Mouse (Mus musculus): ENCODE measurements around the gene Clec12b. TPM values are rescaled to one million over a fixed set of nuclear protein-coding genes. Genes with fewer than 3 reads are reported as not detected.
A peak's percentile ranks its signal among the peaks of the same experiment; 100 is the strongest.
"Not testable (repeated sequence)": the region's sequence is repeated elsewhere in the genome, so short reads cannot be mapped to it uniquely, and the experiment has no call there.

Gene Clec12b
- polyA plus RNA-seq, 1 experiment from 2014 or later, result 0.98 TPM

GRCm38 (mm10) chr6:129356430-129356829, 29.2 kb downstream of the Clec12b start:
- no peaks in the 10 kb centered on the region for H3K36me3 ChIP-seq (ENCODE audit: control insufficient read depth, insufficient read depth, low read length)
- no peak for ATAC-seq
- H3K27ac ChIP-seq (ENCODE audit: low read depth, low read length), result no peak overlapping the region
- H3K9me3 ChIP-seq (ENCODE audit: control insufficient read depth, low read length), result no peaks in the 10 kb centered on the region
- no peak overlapping the region for H3K4me2 ChIP-seq (ENCODE audit: low read length)
- no peak overlapping the region for H3K9ac ChIP-seq (ENCODE audit: low read depth, low read length)
- no peaks in the 10 kb centered on the region for H3K4me1 ChIP-seq (ENCODE audit: control insufficient read depth, insufficient read depth, low read depth, low read length)
- no peaks in the 10 kb centered on the region for H3K27me3 ChIP-seq (replicated peaks; ENCODE audit: control insufficient read depth, insufficient read depth, low read length)
- no peak overlapping the region for H3K4me3 ChIP-seq (ENCODE audit: low read length)

GRCm38 (mm10) chr6:129355774-129356173, 29.9 kb downstream of the Clec12b start:
- H3K4me1 ChIP-seq (ENCODE audit: control insufficient read depth, insufficient read depth, low read depth, low read length), result no peaks in the 10 kb centered on the region
- no peak overlapping the region for H3K4me2 ChIP-seq (ENCODE audit: low read length)
- no peak for ATAC-seq
- H3K9me3 ChIP-seq (ENCODE audit: control insufficient read depth, low read length), result no peaks in the 10 kb centered on the region
- H3K27me3 ChIP-seq (replicated peaks; ENCODE audit: control insufficient read depth, insufficient read depth, low read length), result no peaks in the 10 kb centered on the region
- H3K9ac ChIP-seq (ENCODE audit: low read depth, low read length), result no peak overlapping the region
- H3K4me3 ChIP-seq (ENCODE audit: low read length), result no peak overlapping the region
- H3K36me3 ChIP-seq (ENCODE audit: control insufficient read depth, insufficient read depth, low read length), result no peaks in the 10 kb centered on the region
- no peak overlapping the region for H3K27ac ChIP-seq (ENCODE audit: low read depth, low read length)
- WGBS, result 97% methylated on average over 2 of the region's 2 CpGs

- no peaks in the 10 kb centered on the region; the same call in 1 of the 2 replicates for H3K9me3 ChIP-seq (ENCODE audit: control insufficient read depth, low read length)
- no peaks in the 10 kb centered on the region for H3K27me3 ChIP-seq (replicated peaks; ENCODE audit: control insufficient read depth, insufficient read depth, low read length)
- no peak overlapping the region for H3K9ac ChIP-seq (ENCODE audit: low read depth, low read length)
- ATAC-seq, result no peak
- H3K36me3 ChIP-seq (ENCODE audit: control insufficient read depth, insufficient read depth, low read length), result no peaks in the 10 kb centered on the region
- 92% methylated on average over 3 of the region's 3 CpGs for WGBS
- H3K4me2 ChIP-seq (ENCODE audit: low read length), result no peak overlapping the region
- no peak overlapping the region for H3K4me3 ChIP-seq (ENCODE audit: low read length)
- H3K27ac ChIP-seq (ENCODE audit: low read depth, low read length), result no peak overlapping the region
- H3K4me1 ChIP-seq (ENCODE audit: control insufficient read depth, insufficient read depth, low read depth, low read length), result no peaks in the 10 kb centered on the region
Observed at GRCm38 (mm10) chr6:129351091-129351490, 34.6 kb downstream of the Clec12b start.

DNA sequence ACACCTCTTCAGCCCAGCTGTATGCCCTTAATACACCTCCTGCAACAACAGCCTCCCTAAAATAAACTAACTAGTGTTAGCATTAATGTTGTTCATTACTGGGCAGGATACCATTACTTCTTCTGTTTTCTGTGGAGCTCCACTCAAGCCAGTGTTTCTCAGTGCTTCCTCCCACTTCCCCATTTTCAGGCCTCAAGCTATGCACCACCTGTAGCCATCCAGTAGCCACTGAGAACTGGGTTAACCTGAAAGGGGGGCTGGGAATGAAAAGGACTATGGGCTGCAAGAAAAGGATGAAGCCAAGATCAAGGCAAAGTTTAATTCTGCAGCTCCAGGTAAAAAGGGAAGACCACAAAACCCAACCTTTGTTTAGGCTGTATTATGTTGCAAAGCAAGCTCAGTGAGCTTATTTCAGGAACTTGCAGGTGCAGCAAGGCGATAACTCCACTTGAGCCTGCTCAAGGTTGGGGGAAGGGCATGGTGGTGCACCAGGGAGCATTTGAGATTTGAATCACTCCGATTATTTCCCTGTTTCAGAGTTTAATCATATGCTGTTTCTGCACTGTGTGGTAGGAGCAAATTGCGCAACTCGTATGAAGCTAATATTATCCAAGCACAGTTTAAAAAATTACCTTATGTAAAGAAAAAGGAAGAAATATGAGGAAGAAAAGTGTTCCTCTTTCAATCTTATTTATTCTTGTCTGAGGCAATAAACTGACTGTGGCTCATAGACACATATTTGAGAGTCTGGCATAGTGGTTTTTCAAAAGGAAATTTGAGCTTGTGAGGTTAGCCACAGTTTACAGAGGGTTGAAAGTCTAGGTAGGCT, 35.9 kb downstream of the Clec12b start:
- WGBS, result 54% methylated on average over 4 of the region's 4 CpGs
- H3K9ac ChIP-seq (ENCODE audit: low read depth, low read length), result no peak overlapping the region
- H3K27me3 ChIP-seq (replicated peaks; ENCODE audit: control insufficient read depth, insufficient read depth, low read length), result no peaks in the 10 kb centered on the region
- H3K36me3 ChIP-seq (ENCODE audit: control insufficient read depth, insufficient read depth, low read length), result no peaks in the 10 kb centered on the region
- ATAC-seq, result no peak
- no peak overlapping the region for H3K27ac ChIP-seq (ENCODE audit: low read depth, low read length)
- H3K4me3 ChIP-seq (ENCODE audit: low read length), result no peak overlapping the region
- no peaks in the 10 kb centered on the region; the same call in 1 of the 2 replicates for H3K9me3 ChIP-seq (ENCODE audit: control insufficient read depth, low read length)
- H3K4me1 ChIP-seq (ENCODE audit: control insufficient read depth, insufficient read depth, low read depth, low read length), result no peaks in the 10 kb centered on the region
- H3K4me2 ChIP-seq (ENCODE audit: low read length), result no peak overlapping the region

DNA sequence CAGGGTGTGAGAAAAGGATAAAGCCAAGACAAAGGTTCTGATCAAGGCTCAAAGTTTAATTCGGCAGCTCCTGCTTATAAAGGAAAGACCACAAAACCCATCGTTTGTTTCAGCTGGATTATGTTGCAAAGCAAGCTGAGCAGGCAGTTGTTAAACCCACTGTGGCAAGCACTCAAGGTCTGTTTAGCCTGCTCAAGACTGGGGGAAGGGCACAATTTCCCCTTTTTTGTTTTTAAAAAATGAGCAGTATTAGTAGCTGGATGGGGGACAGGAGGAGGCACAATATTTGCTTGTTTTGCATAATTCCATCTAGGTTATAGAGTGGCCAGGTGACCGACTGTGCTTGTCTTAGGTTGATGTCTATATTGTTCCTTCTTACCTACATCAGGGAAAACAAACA, 41.3 kb downstream of the Clec12b start:
- Histone ChIP-seq H3K9me3 (ENCODE audit: control insufficient read depth, low read length) (no peaks in the 10 kb centered on the region; the same call in 1 of the 2 replicates), H3K27me3 (replicated peaks; ENCODE audit: control insufficient read depth, insufficient read depth, low read length) (no peaks in the 10 kb centered on the region), H3K4me2 (ENCODE audit: low read length) (no peak overlapping the region), H3K27ac (ENCODE audit: low read depth, low read length) (no peak overlapping the region), H3K36me3 (ENCODE audit: control insufficient read depth, insufficient read depth, low read length) (no peaks in the 10 kb centered on the region), H3K9ac (ENCODE audit: low read depth, low read length) (no peak overlapping the region), H3K4me3 (ENCODE audit: low read length) (no peak overlapping the region), H3K4me1 (ENCODE audit: control insufficient read depth, insufficient read depth, low read depth, low read length) (no peaks in the 10 kb centered on the region)
- no peak for ATAC-seq
- WGBS, result 76% methylated on average over 3 of the region's 3 CpGs

- 94% methylated on average over 4 of the region's 4 CpGs for WGBS
- H3K9ac ChIP-seq (ENCODE audit: low read depth, low read length); H3K4me2 ChIP-seq (ENCODE audit: low read length); H3K4me3 ChIP-seq (ENCODE audit: low read length); H3K36me3 ChIP-seq (ENCODE audit: control insufficient read depth, insufficient read depth, low read length); H3K27me3 ChIP-seq (replicated peaks; ENCODE audit: control insufficient read depth, insufficient read depth, low read length); H3K9me3 ChIP-seq (ENCODE audit: control insufficient read depth, low read length); ATAC-seq; H3K4me1 ChIP-seq (ENCODE audit: control insufficient read depth, insufficient read depth, low read depth, low read length); H3K27ac ChIP-seq (ENCODE audit: low read depth, low read length): not testable (repeated sequence)
Observed at GRCm38 (mm10) chr6:129342391-129342790, 43.3 kb downstream of the Clec12b start, which contains the start of gene Clec12a. Gene Clec12a (plus strand): TSS chr6:129342691.

DNA sequence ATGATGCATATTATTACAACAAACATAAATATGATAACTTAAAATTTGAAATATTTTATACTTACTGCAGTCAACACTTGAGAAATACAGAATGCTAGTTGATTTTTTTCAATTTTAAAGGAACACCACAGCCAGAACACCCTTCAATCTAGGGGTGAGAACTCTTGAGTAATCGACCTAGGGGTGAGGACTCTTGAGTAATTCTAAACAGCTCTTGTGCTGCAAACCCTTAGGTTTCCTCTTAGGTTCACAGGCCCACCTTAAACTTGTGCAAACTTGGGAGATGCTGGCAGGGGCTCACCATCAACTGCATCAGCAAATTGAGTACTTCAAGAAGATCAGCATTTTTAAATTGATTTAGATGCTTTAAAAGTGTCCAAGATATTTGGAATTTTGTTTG, 47.9 kb downstream of the Clec12b start:
- Histone ChIP-seq H3K27ac (ENCODE audit: low read depth, low read length) (no peak overlapping the region), H3K9ac (ENCODE audit: low read depth, low read length) (no peak overlapping the region), H3K36me3 (ENCODE audit: control insufficient read depth, insufficient read depth, low read length) (no peaks in the 10 kb centered on the region), H3K4me2 (ENCODE audit: low read length) (no peak overlapping the region), H3K27me3 (replicated peaks; ENCODE audit: control insufficient read depth, insufficient read depth, low read length) (no peaks in the 10 kb centered on the region), H3K9me3 (ENCODE audit: control insufficient read depth, low read length) (no peaks in the 10 kb centered on the region), H3K4me1 (ENCODE audit: control insufficient read depth, insufficient read depth, low read depth, low read length) (no peaks in the 10 kb centered on the region), H3K4me3 (ENCODE audit: low read length) (no peak overlapping the region)
- ATAC-seq, result no peak
- WGBS, result 83% methylated on average over 1 of the region's 1 CpGs

DNA sequence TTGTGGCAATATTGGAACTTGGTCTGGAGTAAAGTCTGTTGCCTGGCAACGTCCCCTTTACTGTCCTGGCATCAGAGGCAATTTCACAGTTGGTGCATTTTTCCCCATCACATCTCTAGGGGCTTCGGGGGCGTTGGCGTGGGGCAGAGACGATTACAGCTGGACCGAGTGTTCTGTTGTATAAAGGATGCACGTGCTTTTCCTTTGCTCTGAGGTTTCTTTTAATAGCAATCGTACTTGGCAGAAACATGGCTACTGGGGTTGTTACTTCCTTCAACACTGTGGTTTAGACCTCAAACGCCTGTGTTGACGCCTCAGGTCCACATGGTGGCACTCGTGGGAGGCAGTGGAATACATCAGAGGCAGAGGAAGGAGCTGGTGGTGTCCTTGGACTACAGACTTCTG, 52.0 kb downstream of the Clec12b start:
- Histone ChIP-seq H3K27me3 (replicated peaks; ENCODE audit: control insufficient read depth, insufficient read depth, low read length) (no peaks in the 10 kb centered on the region), H3K4me3 (ENCODE audit: low read length) (peak overlapping the region; percentile 26; the same call in 1 of the 2 replicates), H3K9ac (ENCODE audit: low read depth, low read length) (no peak overlapping the region), H3K9me3 (ENCODE audit: control insufficient read depth, low read length) (no peaks in the 10 kb centered on the region), H3K4me2 (ENCODE audit: low read length) (peak overlapping the region; percentile 51), H3K4me1 (ENCODE audit: control insufficient read depth, insufficient read depth, low read depth, low read length) (no peaks in the 10 kb centered on the region), H3K27ac (ENCODE audit: low read depth, low read length) (0 out of 2 replicates have a peak overlapping the region, but pooled peaks have one; percentile 29), H3K36me3 (ENCODE audit: control insufficient read depth, insufficient read depth, low read length) (no peaks in the 10 kb centered on the region)
- ATAC-seq, result peak; percentile 95
- WGBS, result 29% methylated on average over 11 of the region's 11 CpGs

DNA sequence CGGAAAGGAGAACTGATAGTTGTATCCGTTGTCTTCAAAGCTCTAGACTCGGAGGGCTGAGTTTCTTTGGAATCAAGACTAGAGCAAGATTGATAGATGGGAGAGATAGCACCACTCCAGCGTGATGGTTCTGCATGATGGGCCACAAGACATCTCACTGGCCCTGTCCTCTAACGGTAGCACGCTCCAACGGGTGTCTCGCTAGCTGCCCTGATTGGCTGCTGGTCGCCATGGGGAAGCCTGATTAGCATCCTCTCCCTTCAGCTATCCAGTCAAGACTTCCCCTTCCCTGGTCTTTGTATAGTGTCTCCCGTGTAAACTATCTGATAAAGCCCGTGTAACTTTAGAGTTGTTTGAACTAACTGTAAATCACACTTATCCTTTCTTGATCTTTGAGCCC, 54.1 kb downstream of the Clec12b start, which contains the start of gene 4922502D21Rik:
Gene 4922502D21Rik, minus strand, starts transcription at position 187 of the 400 bp plus-strand sequence.
- H3K4me2 ChIP-seq (ENCODE audit: low read length), result no peak within 1 kb of the TSS
- H3K4me3 ChIP-seq (ENCODE audit: low read length), result no peak within 1 kb of the TSS
- 57% methylated on average over 11 of the region's 11 CpGs for whole genome bisulfite sequencing
- no peak for ATAC-seq
- H3K4me1 ChIP-seq (ENCODE audit: control insufficient read depth, insufficient read depth, low read depth, low read length), result no peaks in the 10 kb centered on the region
- H3K36me3 ChIP-seq (ENCODE audit: control insufficient read depth, insufficient read depth, low read length), result no peaks in the 10 kb centered on the region
- no peak within 1 kb of the TSS for H3K27ac ChIP-seq (ENCODE audit: low read depth, low read length)
- H3K9ac ChIP-seq (ENCODE audit: low read depth, low read length), result no peak within 1 kb of the TSS
- no peaks in the 10 kb centered on the region for H3K9me3 ChIP-seq (ENCODE audit: control insufficient read depth, low read length)
- no peaks in the 10 kb centered on the region for H3K27me3 ChIP-seq (replicated peaks; ENCODE audit: control insufficient read depth, insufficient read depth, low read length)
